Mouse (Mus musculus) forebrain, postnatal 0 days (tissue): Measurements from ENCODE around the gene Pip4k2c. TPM values are rescaled to one million over a fixed set of nuclear protein-coding genes. Genes with fewer than 3 reads are reported as not detected.

ENCODE experiments used
- ATAC-seq: fragments of 200-750 bp; cut with Nextera tagmentation; 2 replicates; pipeline ENCODE4 v1.8.0; 2017; ENCODE audit warnings: mild to moderate bottlenecking, moderate library complexity
- DNase-seq: peaks from one replicate; pipeline ENCODE4 v3.0.0-alpha.2; 2015
- H3K27ac ChIP-seq: fragments of 300-500 bp; sonication (generic); 2 replicates; pipeline ENCODE4 v1.5.1; 2014; ENCODE audit warnings: low read depth, mild to moderate bottlenecking, antibody characterized with exemption, low read length, moderate library complexity, mixed read lengths
- H3K27me3 ChIP-seq: fragments of 300-500 bp; sonication (generic); 2 replicates; pipeline ENCODE4 v1.6.1; 2014; ENCODE audit warnings: mild to moderate bottlenecking, low read length, mixed read lengths; ENCODE audit not compliant: insufficient read depth
- H3K36me3 ChIP-seq: fragments of 300-500 bp; sonication (generic); 2 replicates; pipeline ENCODE4 v1.6.1; 2014; ENCODE audit warnings: mild to moderate bottlenecking, moderate library complexity; ENCODE audit not compliant: insufficient read depth
- H3K4me1 ChIP-seq: fragments of 300-500 bp; sonication (generic); 2 replicates; pipeline ENCODE4 v1.6.1; 2014; ENCODE audit warnings: antibody characterized with exemption; ENCODE audit not compliant: insufficient read depth
- H3K4me2 ChIP-seq: fragments of 300-500 bp; sonication (generic); 2 replicates; pipeline ENCODE4 v1.6.1; 2014; ENCODE audit warnings: low read depth, mild to moderate bottlenecking, moderate library complexity
- H3K4me3 ChIP-seq: fragments of 300-500 bp; sonication (generic); 2 replicates; pipeline ENCODE4 v1.5.1; 2014; ENCODE audit warnings: low read depth, low read length, mixed read lengths
- H3K9ac ChIP-seq: fragments of 300-500 bp; sonication (generic); 2 replicates; pipeline ENCODE4 v1.6.1; 2014; ENCODE audit warnings: mild to moderate bottlenecking
- H3K9me3 ChIP-seq: fragments of 300-500 bp; sonication (generic); 2 replicates; pipeline ENCODE4 v1.6.1; 2016; ENCODE audit warnings: low read length
- CTCF ChIP-seq: sonication (generic); IDR thresholded peaks from 2 replicates; pipeline ENCODE4 v1.5.1; 2016; ENCODE audit warnings: antibody characterized with exemption, control low read depth, low read depth
- WGBS: fragments of 180-500 bp; shearing (Covaris S2); extraction: QIAGEN DNeasy Blood & Tissue Kit; methylation state at CpG from one replicate; pipeline ENCODE4 v1.1.7; 2014; 5-methylcytosine and 5-hydroxymethylcytosine counted together
- polyA plus RNA-seq: library from polyadenylated mRNA; unstranded; fragments of >200 nt; fragmentation: Nextera tagmentation; extraction: Ambion mirVana; gene quantifications from 2 replicates; pipeline ENCODE4 v1.2.1, GENCODE M21; 2015
- total RNA-seq: library from RNA; depleted of rRNA; stranded (reverse); fragments of >200 nt; gene quantifications from 2 replicates; pipeline ENCODE4 v1.2.3, GENCODE M21; 2014; rRNA removed

Pip4k2c gene
- total RNA-seq (21.5 and 23.3 TPM in 2 replicates), polyA plus RNA-seq (17.8 and 20.1 TPM in 2 replicates)

DNA sequence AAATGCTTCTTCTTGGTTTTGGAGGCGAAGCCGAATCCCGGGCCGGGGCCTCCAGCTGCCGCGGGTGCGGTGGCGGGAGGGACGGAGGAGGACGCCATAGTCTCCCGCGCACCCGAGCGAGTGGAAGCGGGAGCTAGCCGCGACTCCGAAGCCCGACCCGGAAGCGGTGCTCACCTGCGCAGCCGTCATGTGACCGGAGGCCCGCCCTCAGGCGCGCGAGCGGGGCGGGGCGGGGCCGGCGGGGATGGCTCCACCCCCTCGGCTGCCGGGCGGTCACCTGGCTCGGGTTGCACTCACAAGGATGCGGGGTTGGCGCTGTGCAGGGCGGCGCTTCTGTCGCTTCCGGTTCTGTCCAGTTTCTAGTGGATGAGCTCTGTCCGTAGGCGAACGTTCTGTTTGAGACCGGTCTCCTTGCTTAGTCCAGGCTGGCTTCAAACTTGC is at the start of gene Pip4k2c:
TSS of gene Pip4k2c (minus strand) at position 172 of the 441 bp plus-strand sequence.
- ATAC-seq (peak; percentile 95), DNase-seq (peak; percentile 85)
- Histone ChIP-seq H3K27me3 (no peaks in the 10 kb centered on the region), H3K36me3 (peaks cover 10% of the 10 kb centered on the region), H3K4me3 (peak within 1 kb of the TSS; percentile 77), H3K27ac (peak within 1 kb of the TSS; percentile 64), H3K4me2 (peak within 1 kb of the TSS; percentile 93), H3K4me1 (peaks cover 12% of the 10 kb centered on the region), H3K9ac (peak within 1 kb of the TSS; percentile 77), H3K9me3 (no peaks in the 10 kb centered on the region)
- 4% methylated on average over 44 of the region's 47 CpGs for WGBS
- no peak for TF ChIP-seq CTCF

DNA sequence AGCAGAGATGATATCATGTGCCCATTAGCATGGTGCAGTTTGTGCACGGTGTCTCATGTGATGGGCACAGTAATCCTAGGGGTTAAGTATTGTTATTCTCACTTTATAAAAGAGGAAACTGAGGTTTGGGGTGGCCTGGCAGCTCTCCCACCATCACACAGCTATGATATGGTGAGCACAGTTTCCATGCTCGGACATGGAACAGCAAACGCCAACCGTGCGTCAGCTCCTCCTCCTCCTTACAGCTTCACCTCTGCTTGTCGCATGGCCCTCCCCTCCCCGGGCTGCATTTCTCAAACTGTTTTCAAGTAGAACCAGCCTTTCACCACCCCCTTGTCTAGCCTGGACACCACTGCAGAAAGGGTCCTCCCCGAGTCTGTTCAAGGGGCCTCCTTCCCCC is 47.1 kb upstream of the Pip4k2c start:
- no peaks in the 10 kb centered on the region for H3K9me3 ChIP-seq
- H3K4me3 ChIP-seq: no peak overlapping the region
- 80% methylated on average over 8 of the region's 8 CpGs for WGBS
- no peak for TF ChIP-seq CTCF
- H3K27me3 ChIP-seq: no peaks in the 10 kb centered on the region
- H3K36me3 ChIP-seq: peaks cover 14% of the 10 kb centered on the region
- H3K27ac ChIP-seq: no peak overlapping the region
- peaks cover 36% of the 10 kb centered on the region for H3K4me1 ChIP-seq
- DNase-seq (no peak), ATAC-seq (no peak)
- peak overlapping the region; percentile 81 for H3K4me2 ChIP-seq
- no peak overlapping the region for H3K9ac ChIP-seq

DNA sequence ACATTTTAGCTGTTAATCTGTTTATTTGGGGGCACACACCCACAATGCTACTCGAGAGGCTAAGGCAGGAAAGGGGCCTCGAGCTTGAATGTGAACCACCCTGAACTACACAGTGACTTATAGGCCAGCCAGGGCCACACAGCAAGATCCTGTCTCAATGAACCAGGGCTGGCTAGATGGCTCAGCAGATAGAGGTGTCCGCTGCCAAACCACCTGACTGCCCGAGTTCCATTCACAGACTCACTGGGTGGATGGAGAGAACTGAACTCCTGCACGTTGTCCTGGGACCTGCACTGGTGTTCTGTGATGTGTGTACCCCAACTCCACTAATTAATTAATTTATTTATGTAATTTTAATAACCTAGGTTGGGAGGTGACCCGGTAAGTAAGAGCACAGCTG is 46.4 kb upstream of the Pip4k2c start:
- no peak overlapping the region for H3K4me2 ChIP-seq
- H3K9me3 ChIP-seq: no peaks in the 10 kb centered on the region
- WGBS: 82% methylated on average over 6 of the region's 6 CpGs
- H3K4me1 ChIP-seq: peaks cover 36% of the 10 kb centered on the region
- peaks cover 14% of the 10 kb centered on the region for H3K36me3 ChIP-seq
- DNase-seq: no peak
- no peaks in the 10 kb centered on the region for H3K27me3 ChIP-seq
- no peak overlapping the region for H3K4me3 ChIP-seq
- ATAC-seq: no peak
- H3K27ac ChIP-seq: no peak overlapping the region
- no peak for TF ChIP-seq CTCF
- no peak overlapping the region for H3K9ac ChIP-seq

DNA sequence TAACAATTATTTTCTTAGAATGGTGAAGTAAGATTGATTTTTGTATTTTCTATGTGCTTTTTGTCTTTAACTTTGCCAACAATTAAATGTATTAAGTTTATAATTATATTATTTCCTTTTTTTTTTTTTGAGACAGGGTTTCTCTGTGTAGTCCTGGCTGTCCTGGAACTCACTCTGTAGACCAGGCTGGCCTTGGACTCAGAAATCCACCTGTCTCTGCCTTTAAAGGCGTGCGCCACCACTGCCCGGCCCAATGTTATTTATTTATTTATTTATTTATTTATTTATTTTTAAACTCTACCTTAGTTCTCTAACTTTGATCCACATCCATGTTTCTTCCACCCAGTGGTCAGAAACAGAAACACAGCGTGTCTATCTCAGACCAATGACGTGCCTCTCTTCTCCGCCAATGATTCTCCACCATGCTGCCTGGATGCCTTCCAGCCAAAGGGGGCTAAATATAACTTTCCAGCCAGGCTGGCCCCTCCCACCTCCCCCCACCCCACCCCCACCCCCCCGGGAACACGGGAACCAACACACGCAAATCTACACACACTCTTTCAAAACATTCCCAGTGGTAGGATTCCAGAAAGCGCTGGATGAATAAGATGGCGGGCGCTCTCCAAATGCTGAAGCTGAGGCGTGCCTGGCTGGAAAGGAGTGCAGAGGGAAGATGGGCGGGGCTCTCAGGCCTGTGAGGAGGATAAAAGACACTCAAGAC is 44.4 kb upstream of the Pip4k2c start:
- Histone ChIP-seq H3K36me3 (peaks cover 14% of the 10 kb centered on the region), H3K27ac (no peak overlapping the region), H3K4me3 (no peak overlapping the region), H3K27me3 (no peaks in the 10 kb centered on the region), H3K4me1 (peaks cover 26% of the 10 kb centered on the region), H3K9me3 (no peaks in the 10 kb centered on the region), H3K9ac (no peak overlapping the region), H3K4me2 (peak overlapping the region; percentile 17; the same call in 1 of the 2 replicates)
- ATAC-seq (peak; percentile 77), DNase-seq (peak; percentile 77)
- 20% methylated on average over 14 of the region's 14 CpGs for WGBS
- TF ChIP-seq CTCF: peak; percentile 44; the same call in 1 of the 2 replicates

DNA sequence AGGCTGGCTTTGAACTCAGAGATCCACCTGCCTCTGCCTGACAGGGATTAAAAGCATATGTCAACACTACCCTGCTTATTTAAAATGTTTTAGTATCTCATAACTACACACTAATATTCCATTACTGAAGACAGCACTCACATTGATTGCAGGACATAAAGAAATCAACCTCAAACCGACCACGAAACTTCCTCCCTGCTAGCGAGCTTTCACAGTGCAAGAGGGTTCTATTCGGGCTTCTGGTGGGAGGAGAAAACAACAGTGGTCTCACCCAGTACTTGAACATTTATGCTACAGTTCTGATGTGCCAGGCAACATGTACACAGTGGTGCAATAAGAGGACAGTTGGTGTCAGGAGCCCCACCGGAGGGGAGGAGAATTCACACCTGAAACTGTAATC is 39.4 kb upstream of the Pip4k2c start:
- 89% methylated on average over 5 of the region's 5 CpGs for WGBS
- no peak overlapping the region for H3K27ac ChIP-seq
- peaks cover 28% of the 10 kb centered on the region for H3K36me3 ChIP-seq
- TF ChIP-seq CTCF: no peak
- no peak overlapping the region for H3K4me2 ChIP-seq
- ATAC-seq: no peak
- H3K27me3 ChIP-seq: no peaks in the 10 kb centered on the region
- H3K9me3 ChIP-seq: no peaks in the 10 kb centered on the region
- no peak for DNase-seq
- H3K4me1 ChIP-seq: no peaks in the 10 kb centered on the region
- H3K4me3 ChIP-seq: no peak overlapping the region
- no peak overlapping the region for H3K9ac ChIP-seq

DNA sequence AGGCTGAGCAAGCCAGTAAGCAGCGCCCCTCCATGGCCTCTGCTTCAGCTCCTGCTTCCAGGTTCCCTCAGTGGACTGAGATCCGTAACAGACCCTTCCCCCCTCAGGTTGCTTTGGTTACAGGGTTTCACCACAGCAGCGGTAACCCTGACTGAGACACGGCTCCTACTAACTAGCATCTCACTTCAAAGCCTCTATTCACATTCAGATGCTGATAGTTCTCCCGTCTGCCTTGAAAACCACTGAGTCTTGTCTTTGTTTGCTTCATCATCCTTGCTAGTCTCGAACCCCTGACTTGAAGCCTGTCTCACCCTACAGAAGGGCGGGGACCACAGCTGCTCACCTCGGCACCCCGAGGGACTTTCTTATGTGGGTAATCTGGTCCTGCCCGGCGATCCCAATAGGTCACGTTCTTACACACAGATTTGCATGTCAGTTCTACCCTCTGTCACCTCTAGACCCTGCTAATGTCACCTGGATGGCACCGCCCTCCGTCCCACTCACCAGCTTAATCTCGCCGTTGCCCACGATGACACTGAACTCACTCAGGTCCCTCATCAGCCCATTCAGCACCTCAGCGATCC is 26.9 kb upstream of the Pip4k2c start:
- H3K27me3 ChIP-seq: no peaks in the 10 kb centered on the region
- no peaks in the 10 kb centered on the region for H3K9me3 ChIP-seq
- ATAC-seq (no peak), DNase-seq (no peak)
- H3K36me3 ChIP-seq: peaks cover 92% of the 10 kb centered on the region
- TF ChIP-seq CTCF: no peak
- WGBS: 76% methylated on average over 18 of the region's 18 CpGs
- no peak overlapping the region for H3K4me3 ChIP-seq
- H3K27ac ChIP-seq: no peak overlapping the region
- H3K4me2 ChIP-seq: no peak overlapping the region
- no peak overlapping the region for H3K9ac ChIP-seq
- H3K4me1 ChIP-seq: no peaks in the 10 kb centered on the region

DNA sequence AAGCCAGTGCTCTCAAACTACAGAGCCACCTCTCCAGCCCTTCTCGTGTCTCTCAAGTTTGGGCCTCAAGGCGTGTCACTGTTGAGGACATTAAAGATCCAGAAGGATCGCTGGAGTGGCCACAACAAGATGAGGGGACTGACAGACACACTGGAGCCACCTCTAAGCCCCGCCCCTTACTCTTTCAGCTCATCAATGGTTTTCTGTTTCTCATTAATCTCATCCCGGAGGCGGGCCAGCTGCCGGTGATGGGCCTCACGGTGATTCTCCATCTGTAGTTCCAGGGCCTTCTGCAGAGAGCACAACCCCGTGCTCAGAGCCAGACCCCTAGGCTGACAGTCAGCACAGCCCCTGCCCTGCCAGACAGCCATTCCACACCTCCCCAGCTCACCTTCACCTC is 25.2 kb upstream of the Pip4k2c start:
- H3K27me3 ChIP-seq: no peaks in the 10 kb centered on the region
- H3K27ac ChIP-seq: no peak overlapping the region
- H3K9me3 ChIP-seq: no peaks in the 10 kb centered on the region
- no peak for DNase-seq
- no peak overlapping the region for H3K4me2 ChIP-seq
- peaks cover 90% of the 10 kb centered on the region for H3K36me3 ChIP-seq
- no peak overlapping the region for H3K9ac ChIP-seq
- no peak for ATAC-seq
- H3K4me1 ChIP-seq: no peaks in the 10 kb centered on the region
- WGBS: 50% methylated on average over 9 of the region's 9 CpGs
- H3K4me3 ChIP-seq: no peak overlapping the region
- TF ChIP-seq CTCF: no peak
